Mouse (Mus musculus): ENCODE data around the gene Tes3-ps. TPM values are rescaled to one million over a fixed set of nuclear protein-coding genes. Genes with fewer than 3 reads are reported as not detected.
A peak's percentile ranks its signal among the peaks of the same experiment; 100 is the strongest.

Gene Tes3-ps
- total RNA-seq (2021): 1 to 10 TPM; 1.4 to 1.5 TPM
- long read RNA-seq: 0 reads

DNA sequence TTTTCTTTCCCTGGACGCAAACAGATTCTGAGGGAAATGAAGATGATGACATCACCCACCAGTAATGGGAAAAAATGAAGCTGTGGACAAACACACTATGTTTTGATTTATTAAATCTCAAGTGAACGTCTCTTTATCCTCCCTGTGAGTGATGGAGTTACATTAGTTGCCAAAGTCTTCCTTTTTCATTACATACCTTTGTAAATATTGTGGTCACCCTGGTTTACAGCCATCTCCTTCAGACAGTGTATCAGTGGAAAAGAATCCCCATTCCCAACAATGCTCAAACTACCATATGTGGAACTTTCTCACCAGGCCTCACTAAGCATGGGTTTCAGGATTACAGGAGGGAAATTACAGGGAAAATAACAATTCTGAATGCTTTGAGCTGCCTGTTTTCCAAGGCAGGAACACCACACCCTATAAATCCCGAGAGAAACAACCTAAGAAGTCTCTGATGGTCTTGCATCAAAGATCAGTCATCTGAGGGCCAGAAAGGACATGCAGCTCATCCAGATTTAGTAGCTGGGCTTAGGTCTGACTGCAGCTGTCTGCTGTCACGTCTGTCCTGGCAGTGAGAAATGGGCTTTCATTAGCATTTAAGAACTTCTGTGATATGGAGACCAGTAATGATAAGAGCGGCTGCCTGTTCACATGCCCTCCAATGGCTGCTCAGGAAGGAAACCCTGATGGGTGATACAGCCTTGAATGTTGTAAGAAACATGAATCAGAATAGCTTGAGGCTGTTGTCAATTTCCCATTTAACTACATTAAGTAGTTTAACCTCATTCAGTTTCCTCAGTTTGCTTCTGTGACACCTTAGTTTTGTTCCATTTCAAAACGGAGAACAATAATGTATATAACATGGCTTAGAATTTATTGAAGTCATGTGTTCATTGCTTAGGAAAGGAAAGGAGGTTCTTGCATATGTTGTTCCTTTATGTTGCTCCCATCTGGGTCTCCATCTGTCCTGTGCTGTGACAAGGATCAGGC, at the start of gene Tes3-ps:
Gene Tes3-ps (plus strand): TSS at position 943 of the 993 bp plus-strand sequence.
- no peak for DNase-seq (ENCODE audit: low spot score in 2 of 2)

DNA sequence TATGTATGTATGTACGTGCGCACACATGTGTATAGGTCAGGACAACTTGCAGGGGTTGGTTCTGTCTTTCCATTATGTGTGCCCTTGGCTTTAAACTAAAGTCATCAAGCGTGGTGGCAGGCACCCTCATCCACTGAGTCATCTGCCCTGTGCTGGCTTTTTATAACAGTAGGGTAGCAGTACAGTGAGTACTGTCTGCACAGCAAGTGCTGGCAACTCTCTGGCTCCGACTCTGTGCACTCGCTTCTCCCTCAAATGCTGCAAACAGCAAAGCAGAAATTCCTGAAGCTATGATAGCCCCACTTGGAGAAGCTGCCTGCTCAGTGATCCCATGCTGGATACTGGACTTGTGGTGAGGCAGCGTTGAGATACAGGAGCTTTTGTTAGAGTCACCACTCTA, 48.7 kb upstream of the Tes3-ps start:
- peak in 1 of 2 experiments; percentile 83 for DNase-seq (ENCODE audit: low spot score in 2 of 2)

DNA sequence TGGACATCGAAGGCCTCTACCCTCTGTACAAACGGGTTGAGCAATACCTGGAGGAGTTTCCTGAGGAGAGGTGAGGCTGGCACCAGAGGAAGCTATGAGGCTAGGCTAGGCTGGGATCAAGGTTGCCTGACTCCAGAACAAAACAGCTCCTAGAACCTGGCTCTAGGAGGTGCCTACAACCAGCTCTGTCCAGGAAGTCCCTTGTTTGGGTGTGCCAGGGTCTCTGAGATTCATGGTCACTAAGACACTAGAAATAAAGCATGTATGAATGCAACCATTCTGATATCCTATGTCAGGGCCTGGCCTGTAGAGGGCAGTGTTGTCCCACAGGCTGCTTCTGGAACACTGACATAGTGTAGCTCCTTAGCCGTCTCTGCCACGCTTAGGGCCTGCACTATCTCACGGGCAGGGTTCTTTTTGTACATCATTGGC, 43.8 kb upstream of the Tes3-ps start:
- DNase-seq (ENCODE audit: low spot score in 2 of 2): peak; percentile 74 to 91

DNA sequence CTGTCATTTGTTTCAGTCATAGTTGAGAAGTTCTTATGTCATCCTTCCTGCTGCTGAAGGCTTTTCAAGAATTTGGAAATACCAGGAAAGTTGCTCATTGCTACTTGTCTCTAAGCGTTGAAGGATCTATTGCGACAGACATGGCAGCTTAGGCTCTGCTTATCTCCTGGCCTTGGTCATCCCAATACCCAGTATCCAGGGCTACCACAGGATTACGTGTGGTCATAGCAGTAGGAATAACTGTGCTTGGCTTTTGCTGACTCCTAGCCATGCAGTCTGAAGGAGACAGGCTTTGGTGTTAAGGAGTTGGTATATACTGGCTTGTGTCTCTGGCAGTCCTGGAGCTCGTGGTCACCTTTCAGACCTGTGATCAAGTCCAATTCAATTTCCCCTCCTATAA, 32.8 kb upstream of the Tes3-ps start:
- no peak for DNase-seq (ENCODE audit: low spot score in 2 of 2)

DNA sequence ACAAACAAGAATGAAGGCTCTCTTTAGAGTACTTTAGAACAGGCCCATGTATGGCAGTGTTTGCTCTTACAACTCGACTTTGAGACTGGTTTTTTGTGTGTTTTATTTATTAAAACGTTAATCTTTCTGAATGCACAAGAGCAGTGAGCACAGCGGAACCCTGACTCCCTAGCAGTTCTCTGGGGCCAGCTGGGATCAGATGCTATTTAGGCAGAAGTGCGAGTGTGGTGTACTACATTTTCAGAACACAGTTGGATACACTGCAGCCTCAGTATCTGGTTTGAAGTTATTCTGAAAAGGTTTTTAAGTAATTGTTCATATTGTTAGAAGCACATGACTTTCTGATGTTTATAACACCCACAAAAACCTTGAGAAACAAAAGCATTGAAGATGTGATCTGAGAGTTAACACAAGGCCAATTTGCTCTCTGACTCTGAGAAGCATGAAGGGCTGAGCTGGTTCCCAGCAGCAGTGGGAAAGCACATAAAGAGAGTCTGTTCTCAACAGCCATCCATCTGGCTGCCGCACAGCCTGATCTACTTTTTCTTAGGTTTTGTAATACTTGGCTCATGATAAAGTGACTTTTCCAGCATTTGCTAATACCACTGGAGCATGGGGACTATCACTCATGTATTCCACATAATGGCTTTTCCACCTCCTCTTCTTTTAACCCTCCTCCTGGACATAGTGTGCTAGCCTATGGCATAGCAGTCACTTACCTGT, 32.3 kb upstream of the Tes3-ps start:
- peak; percentile 57 to 91 for DNase-seq (ENCODE audit: low spot score in 2 of 2)

DNA sequence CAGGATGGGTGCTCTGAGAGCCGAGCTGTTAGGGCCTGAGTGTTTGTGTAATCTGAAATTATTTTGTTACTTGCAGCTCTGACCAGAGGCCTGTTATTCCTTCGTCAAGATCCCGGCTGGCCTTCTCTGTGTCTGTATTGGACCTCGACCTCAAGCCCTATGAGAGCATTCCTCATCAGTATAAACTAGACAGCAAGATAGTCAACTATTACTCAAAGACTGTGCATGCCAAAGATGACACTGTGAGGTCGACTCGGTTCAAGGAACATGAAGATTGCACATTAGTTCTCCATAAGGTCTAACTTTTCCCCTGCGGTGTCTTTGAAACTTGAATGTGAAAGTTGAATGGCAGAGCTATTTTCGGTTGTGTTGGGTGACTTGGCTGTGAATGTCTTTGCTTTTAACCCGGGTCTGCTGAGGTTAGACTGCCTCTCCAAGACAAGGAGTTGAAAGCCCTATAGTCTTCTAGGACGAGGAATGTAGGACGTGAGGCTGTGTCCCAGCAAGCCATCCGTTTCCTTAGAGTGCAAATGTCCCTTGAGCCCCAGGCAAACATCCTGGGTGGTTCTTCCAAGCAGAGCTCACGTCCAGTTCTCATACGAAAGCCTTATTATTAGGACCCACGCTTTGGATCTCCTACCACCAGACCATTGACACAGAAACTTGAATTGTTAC, 31.5 kb upstream of the Tes3-ps start:
- DNase-seq (ENCODE audit: low spot score in 2 of 2): no peak

DNA sequence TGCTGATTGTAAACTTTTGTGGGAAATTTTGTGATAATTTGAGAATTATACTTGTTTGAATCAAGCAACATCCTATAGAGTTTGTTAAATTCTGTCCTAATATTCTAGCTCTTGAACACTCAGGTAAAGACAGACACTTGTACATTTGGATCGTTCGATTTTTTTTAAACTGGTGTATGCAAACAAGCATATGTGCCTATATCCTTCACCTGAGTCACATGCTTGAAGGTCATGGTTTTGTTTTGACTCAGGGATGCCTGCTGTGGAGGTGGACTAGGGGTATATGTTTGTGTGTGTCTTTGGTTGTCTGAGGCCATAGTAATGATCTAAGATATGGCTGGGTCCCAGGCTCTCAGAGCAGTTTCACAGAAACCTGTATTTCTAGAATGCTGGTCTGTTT, 30.2 kb upstream of the Tes3-ps start:
- DNase-seq (ENCODE audit: low spot score in 2 of 2): no peak

DNA sequence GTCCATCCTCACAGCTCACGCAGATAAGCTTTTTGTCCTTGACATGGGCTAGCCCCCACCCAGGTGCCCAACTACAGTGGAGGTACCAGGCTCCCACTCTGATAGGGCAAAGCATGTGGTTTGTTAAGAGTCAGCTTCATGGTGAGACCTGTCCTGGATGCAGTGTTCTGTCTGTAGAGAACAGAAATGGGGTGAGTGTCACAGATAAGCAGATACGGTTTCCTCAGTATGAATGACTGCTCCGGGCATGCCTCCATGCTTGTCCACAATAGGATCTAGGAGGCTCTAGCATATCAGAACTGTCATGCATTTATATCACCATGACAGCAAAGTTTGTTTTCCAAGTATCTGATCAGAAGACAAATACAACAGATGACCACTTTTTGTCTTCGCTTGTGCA, 27.2 kb upstream of the Tes3-ps start:
- no peak for DNase-seq (ENCODE audit: low spot score in 2 of 2)

DNA sequence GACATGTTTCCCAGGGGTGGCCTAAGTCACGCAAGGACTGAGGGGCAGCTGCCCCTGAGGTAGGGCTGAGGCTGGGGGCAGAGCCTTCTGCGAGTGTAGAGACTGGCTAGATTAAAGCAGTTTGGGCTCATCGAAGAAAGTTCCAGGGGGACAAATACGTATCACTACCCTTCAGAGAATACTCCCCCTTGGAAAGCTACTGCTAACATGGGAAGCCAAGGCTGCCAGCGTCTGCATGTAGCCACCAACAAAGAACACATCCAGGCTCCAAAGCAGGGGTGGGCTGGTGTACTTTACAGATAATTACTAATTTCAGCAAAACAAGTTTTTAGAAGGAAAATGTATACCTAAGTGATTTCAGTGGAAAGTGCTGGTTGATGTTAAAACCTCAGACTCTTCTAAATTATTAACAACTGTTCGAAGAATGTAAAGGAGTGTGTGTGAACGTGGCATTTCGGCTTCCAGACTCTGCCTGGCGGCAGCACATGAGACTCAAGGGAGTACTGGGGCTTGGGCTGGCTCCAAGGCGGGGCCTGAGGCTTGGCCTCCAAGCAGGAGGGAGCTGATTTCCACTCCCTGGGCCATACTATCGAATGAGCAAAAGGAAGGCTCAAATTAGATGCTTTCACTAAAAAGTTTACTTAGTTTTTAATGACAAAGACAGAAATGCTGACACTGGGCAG, 26.6 kb upstream of the Tes3-ps start:
- no peak for DNase-seq (ENCODE audit: low spot score in 2 of 2)

DNA sequence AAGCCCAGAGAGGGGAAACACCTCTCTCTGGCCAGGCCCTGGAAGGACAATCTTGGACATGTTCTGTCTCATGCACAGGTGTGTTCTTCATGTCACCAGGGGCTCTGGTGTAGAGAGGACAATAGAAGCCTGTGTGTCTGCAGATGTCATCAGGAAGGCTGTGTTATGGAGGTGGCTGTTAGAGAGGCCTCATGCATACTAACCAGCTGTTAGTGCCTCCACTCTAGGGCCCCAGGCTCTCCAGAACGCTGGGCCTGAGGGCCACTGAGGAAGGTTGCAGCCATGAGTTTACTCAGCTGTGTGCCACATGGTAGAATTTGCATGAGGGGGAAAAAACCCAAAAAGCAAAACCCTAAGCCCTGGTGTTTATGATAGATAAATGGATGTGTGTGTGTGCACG, 25.5 kb upstream of the Tes3-ps start:
- DNase-seq (ENCODE audit: low spot score in 2 of 2): no peak

DNA sequence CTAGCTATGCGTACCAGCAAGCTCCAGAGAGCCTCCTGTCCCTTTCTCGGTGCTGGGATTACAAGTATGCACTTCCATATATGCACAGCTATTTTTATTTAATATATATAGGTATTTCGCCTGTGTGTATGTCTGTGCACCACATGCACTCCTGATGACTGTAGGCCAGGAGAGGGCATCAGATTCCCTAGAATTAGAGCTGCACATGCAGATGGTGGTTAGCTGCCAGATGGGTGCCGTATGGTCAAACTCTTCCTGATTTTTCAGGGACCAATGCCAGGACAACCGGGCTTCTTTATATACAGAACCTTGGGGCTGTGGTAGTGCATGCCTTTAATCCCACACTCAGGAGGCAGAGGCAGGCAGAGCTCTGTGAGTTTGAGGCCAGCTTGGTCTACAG, 24.1 kb upstream of the Tes3-ps start:
- peak in 1 of 2 experiments; percentile 61 for DNase-seq (ENCODE audit: low spot score in 2 of 2)

DNA sequence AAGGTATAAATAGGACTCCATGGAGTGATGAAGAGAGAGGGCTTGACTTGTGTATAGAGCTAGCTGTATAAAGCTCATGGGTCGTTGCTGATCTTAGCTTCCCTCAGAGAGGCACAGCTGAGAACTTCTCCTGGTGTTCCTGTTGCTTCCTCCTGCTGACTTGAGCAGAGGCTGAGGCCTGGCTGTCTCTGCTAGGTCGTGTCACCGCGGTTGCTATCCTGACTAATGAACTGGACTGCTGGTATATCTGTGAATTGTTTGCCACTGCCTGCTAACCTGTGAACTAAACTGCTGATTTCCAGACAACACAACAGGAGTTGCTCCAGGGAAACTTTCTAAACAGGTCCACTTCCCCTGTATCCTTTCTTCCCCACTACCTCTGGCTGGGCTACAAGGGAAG, 22.8 kb upstream of the Tes3-ps start:
- DNase-seq (ENCODE audit: low spot score in 2 of 2): no peak

DNA sequence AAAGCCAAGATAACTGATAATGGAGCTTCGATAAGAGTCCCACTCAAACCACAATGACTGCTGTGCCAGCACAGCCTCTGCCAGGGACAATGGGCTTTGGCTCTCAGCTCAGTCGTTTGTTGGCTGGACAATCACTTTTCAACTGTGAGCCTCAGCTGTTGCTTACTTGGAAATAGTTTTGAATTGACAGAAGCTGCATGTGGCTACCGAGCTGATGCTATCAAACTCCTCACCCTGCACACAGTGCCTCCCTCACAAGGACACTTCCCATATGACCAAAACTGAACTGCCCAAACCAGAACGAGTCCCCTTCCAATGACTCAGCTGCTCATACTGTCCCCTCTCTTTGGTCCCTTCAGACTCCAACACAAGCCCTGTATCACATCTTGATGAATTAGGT, 22.3 kb upstream of the Tes3-ps start:
- no peak for DNase-seq (ENCODE audit: low spot score in 2 of 2)

DNA sequence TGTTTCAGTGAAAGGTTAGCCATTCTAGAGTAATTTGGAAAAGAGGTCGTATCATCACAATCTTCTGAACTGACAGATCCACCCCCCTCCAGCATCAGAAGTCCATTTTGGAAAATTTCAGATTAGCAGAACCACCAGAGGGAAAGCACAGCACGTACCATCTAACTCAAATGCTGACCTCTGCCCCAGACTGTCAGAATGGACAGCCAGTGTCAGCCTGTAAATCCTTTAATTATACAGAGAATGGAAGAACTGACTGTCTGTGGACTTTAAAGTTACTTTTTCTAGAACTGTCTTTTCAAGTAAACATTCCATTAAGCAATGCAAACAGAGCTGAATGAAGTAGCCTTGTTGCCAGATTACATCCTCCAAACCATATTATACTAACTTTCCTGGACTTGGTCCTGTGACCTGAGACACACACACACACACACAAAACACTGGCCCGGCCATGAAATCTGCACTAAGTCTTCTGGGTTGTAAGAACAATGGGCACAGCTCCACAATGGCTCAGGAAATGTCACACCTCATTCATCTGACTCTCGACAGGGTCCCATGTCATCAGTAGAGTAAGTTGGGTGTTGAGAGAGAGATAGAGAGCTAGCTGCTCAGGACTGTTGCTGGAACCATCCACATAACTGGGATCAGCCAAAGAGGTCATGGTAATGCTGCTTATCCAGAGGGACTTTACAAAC, 21.0 kb upstream of the Tes3-ps start:
- no peak for DNase-seq (ENCODE audit: low spot score in 2 of 2)

DNA sequence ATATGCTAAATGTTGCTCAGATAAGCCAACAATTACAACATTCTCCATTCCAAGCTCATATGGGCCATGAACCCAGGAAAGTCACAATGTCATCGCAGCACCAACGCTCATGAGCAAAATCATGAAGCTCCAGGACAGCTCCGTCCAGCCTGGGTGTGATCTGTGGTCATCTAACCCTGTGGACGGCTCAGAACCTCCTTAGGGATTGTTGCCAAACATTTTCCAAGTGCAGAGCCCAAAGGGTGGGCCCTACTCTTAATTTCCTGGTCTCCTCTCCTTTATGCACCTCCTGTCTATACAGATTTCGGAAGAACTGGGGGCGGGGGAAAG, 20.5 kb upstream of the Tes3-ps start:
- no peak for DNase-seq (ENCODE audit: low spot score in 2 of 2)

DNA sequence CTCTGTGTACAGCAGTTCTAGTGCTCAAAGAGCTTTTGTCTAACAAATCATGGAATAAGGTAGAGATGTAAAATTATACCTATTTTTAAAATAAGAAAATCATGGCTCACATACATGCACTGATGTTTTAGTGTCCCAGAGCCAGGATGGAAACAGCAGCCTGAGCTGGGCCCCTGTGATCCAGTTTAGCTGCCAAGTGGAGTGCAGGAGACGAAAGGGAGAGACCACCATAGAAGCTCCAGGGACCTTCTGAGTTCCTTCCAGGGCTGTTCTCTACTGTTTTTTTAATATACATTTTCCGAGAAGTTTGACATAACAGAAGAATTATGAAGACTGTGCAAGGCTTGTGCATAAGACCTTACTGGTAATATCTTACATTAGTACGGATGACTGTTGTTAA, 15.2 kb upstream of the Tes3-ps start:
- no peak for DNase-seq (ENCODE audit: low spot score in 2 of 2)

DNA sequence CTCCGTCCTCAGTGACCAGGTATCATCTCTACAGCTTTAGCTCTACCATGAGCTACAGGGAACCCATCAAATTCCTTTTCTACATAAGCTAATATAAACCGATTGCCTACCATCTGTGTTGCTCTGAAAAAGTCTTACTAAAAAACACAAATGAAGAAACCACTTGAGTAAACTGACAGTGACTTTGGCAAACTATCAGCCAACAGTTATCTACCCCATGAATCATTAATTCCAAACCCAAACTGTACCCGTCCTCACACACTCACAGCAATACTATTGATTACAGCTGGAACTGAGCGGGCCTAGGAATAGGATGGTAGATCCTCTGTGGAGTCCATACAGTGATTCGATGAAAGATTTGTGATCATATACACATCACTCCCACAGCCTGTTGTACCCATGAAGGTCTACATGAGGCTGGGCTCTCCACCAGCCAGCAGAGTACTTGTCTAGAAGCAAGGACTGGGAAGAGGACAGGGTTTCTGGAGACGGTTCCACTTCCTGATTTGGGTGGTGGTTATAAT, 14.2 kb upstream of the Tes3-ps start:
- DNase-seq (ENCODE audit: low spot score in 2 of 2): no peak

DNA sequence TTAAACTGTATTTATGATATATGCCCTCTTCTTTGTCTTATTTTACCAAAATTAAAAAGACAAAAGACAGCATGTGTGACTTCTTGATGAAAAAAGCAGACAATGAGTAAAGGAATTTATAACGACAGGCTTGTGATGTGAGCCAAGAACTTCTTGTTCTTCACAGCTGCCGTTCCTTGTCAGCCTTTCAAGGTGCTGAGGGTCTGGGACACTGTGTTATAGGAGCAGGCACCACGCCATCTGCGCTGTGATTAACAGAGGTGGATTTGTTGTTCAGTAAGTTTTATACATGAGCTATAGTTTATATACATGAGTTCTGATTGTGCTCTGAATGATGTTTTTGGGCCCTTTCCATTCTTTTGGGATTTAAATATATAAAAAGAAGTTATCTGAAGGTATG, 13.7 kb upstream of the Tes3-ps start:
- DNase-seq (ENCODE audit: low spot score in 2 of 2): no peak

DNA sequence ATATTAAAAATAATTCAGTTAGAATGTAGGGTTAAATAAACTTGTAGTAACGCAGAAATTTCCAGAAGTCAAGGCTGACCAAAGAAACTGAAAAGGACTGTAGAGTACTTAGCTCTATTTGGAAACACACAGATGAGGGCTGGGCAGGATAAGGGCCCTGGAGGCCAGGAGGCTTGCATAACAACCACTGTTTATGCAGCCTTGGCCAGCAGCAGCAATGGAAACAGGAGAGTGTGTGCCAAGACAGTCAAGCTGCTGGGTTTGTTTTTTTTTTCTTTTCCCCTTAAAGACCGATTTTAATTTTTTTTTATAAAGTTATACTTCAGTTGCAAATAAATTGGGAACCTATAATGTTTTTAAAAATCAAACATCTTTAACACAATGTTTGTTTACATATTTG, 13.1 kb upstream of the Tes3-ps start:
- DNase-seq (ENCODE audit: low spot score in 2 of 2): peak in 1 of 2 experiments; percentile 67

DNA sequence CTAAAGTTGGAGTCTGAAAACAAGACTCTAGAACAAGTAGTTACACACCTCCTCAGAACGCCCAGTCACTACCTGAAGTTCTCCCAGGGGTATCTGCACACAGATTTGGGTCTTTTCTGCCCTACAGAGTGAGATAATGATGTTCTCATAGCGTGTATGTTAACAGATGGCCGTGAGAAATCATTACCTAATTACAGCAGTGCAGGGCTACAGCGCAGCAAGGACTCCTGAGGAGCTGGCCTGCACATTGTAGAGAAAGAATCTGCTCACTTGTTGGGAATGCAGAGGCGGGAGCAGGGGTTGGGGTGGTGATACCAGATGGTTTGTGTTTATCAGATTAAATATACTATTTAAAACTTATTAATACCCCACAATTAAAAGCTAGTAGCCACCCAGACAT, 12.6 kb upstream of the Tes3-ps start:
- DNase-seq (ENCODE audit: low spot score in 2 of 2): peak; percentile 47 to 71

Data from layer of hippocampus, adult 18-20 months (tissue).